Mouse (Mus musculus) gastrocnemius, adult 2 months (tissue): ENCODE results near the gene Dcst2. TPM values are rescaled to one million over a fixed set of nuclear protein-coding genes. Genes with fewer than 3 reads are reported as not detected.
A peak's percentile ranks its signal among the peaks of the same experiment; 100 is the strongest.

Source experiments
- DNase-seq: peaks from one replicate; pipeline ENCODE4 v3.0.0; 2022
- H3K27ac ChIP-seq: fragments of 200-600 bp; 2 replicates; pipeline ENCODE4 v1.8.1; 2022; ENCODE audit warnings: mild to moderate bottlenecking
- H3K4me3 ChIP-seq: fragments of 200-600 bp; 2 replicates; pipeline ENCODE4 v1.8.1; 2022; ENCODE audit warnings: mild to moderate bottlenecking, moderate library complexity
- CTCF ChIP-seq: fragments of 200-600 bp; IDR thresholded peaks from 2 replicates; pipeline ENCODE4 v1.8.1; 2022; ENCODE audit warnings: antibody characterized with exemption, mild to moderate bottlenecking, moderate library complexity
- intact Hi-C: fragments of 180-260 bp; cut with DNase I; formaldehyde crosslinking; loops from one replicate; pipeline ENCODE4 v1.15.1; 2025
- total RNA-seq, 2 experiments: library from RNA; stranded (reverse); gene quantifications; 2 replicates each; pipeline ENCODE4 v1.2.3; 2021

Gene Dcst2
- total RNA-seq, 2 experiments from 2014 or later, result not detected

DNA sequence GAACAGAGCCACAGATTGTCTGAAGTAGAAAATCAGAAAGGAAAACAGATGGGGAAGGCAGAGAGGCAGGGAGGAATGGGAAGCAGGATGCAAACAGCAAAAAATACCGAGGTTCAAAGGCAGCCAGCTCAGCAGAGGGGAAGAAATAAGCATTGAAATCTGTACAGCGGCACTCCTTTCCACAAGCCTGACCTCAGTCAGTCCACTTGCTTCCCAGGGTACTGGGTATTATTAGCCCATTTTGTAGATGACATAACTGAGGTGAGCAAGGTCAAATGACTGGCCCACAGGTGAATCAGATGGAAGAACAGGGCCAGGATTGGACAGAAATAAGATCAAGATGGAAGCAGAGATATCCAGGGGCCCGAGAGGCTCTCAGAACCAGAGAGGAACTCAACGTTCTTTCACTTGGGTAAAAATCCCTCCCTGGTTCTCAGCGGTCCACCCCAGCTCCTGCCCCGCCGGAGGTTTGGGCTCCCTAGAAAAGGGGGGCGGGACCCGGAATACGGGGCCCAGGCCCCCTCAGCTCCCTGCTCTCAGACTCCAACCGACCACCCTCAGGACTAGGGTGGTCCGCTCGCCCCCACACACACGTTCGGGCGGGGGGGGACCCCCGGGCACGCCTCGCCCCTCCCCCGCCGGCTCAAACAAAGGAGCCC, 24.6 kb upstream of the Dcst2 start:
- DNase-seq, result no peak
- intact Hi-C loops, result no loop called here
- no peak for TF ChIP-seq CTCF
- peak overlapping the region; percentile 86 for H3K4me3 ChIP-seq
- H3K27ac ChIP-seq, result peak overlapping the region; percentile 64

DNA sequence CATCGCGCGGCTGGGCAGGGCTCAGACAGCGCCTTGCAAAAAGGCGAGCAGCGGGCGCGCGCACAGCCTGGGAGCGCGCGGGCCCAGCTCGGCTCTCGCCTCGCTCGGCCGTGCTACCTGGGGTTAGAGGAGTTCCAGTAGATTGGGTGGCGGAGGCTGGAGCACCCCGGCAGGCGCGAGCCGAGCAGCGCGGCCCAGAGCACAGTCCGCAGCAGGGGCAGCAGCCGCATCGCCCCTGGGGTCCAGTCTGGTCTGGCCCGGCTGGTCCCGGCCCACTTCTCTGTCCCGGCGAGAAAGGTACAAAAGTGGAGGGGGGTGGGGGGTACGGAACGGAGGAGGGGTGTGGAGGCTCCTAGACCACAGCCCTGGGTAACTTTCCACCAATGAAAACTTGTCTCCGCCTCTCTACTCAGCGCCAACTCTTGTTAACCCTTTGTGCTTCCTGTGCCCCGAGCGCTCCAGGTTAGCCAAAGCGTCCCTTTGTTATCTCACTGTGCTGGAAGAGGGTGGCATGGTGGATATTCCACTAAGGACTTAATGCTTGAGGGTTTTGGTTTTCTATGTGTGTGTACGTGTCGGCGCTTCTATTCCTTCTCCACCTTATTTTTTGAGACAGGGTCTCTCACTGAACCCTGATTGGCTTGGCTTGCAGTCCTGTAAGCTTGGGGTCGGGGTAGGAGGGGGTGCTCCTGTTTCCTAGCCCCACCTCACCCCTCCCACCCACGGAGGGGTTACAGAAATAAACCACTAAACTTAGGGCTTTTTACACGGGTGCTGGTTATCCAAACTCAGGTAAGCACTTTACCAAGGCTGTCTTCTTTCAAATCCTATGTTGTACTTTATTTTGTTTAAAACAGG, 23.8 kb upstream of the Dcst2 start, which contains the start of gene Efna4:
Efna4 (minus strand) TSS at position 308 of the 858 bp plus-strand sequence.
- Histone ChIP-seq H3K27ac (peak within 1 kb of the TSS; percentile 64), H3K4me3 (peak within 1 kb of the TSS; percentile 86)
- TF ChIP-seq CTCF, result no peak
- DNase-seq, result peak; percentile 51
- intact Hi-C loops, result no loop called here

DNA sequence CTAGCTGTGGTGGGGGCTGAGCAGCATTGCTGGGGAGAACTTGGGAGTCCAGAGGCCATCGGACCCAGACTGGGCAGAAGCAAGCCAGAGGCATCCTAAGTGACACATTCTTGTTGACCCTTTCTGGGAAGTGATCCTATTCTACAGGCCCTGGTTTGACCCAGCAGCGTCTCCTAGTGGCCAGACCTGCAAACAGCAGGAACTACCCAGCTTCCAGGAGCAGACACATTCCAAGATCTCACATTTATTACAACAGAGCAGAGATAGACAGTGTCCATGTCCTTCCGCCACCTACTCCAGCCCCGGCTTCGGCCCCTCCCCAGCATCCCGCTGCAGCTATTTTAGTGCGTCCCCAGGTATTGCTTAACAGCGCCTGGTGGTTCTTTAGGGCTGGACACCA, 22.4 kb upstream of the Dcst2 start:
- peak; percentile 86 for TF ChIP-seq CTCF
- DNase-seq, result peak; percentile 65
- intact Hi-C loops, result no loop called here
- Histone ChIP-seq H3K27ac (no peak overlapping the region), H3K4me3 (no peak overlapping the region)

DNA sequence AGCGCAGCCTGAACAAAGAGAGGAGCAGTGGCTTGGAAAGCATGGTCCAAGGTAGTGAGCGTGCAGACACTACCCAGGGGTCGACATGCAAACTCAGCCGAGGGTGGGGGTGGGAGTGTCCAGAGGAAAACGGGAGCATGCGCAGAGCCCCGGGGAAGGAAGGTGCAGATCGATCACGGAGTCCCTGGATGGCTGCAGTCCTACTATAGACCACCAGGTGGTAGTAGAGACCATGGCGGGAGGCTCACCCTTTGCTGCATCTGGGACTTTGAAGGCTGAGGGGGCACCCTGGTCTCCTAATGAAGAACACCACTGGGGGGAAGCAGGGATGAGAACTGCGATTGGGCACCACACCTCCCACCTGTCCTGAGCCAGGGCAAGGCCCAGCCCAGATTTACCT, 21.3 kb upstream of the Dcst2 start:
- peak; percentile 75 for DNase-seq
- intact Hi-C loops, result loop anchor here (1.0 to 10.0 kb wide), 3 partner anchors 14 to 344 kb away; no protein-coding TSS in a partner anchor
- Histone ChIP-seq H3K4me3 (no peak overlapping the region), H3K27ac (no peak overlapping the region)
- TF ChIP-seq CTCF, result peak; percentile 97

DNA sequence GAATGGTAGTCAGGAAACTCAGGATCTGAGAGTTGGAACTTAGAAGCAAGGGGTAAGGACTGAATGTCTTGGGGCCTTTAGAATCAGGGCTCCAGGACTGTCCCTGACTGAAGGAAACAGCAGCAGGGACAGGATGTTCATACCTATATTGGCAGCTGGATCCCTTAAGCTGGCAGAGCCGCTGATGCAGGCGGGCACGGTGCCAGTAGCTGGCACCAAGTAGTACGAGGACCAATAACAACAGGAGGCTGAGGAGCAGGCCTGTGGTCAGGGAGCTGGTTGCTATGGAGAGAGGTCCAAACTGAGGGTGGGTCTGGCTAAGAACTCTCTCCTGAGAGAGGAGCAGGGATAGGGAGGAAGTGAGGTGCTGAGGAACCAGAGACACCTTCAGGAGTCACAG, 20.0 kb upstream of the Dcst2 start:
- intact Hi-C loops, result loop anchor here (2.0 to 10.0 kb wide), 2 partner anchors 13 to 343 kb away; no protein-coding TSS in a partner anchor
- no peak for DNase-seq
- H3K4me3 ChIP-seq, result no peak overlapping the region
- no peak for TF ChIP-seq CTCF
- H3K27ac ChIP-seq, result no peak overlapping the region

DNA sequence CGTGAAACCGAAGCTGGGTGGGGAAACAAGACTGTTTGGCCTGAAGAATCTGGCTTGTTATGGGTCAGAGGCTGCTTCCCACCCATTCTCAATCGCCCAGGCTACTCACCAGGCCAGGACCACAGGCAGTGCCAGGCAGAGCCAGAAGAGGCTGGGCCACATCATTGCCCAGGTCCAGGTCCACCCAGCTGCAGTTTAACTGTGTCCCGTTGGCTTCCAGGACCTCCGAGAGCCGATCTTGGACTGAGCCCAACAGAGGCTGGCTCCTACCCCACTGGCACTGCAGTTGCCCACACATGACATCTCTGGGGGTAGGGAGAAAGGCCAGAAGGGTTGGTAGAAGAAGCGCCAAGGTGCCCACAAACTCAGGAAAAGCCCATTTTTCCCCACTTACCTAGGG, 18.5 kb upstream of the Dcst2 start:
- TF ChIP-seq CTCF, result no peak
- DNase-seq, result no peak
- Histone ChIP-seq H3K27ac (no peak overlapping the region), H3K4me3 (no peak overlapping the region)
- intact Hi-C loops, result loop anchor here (10.0 kb wide), 1 partner anchor 342 kb away; no protein-coding TSS in a partner anchor

DNA sequence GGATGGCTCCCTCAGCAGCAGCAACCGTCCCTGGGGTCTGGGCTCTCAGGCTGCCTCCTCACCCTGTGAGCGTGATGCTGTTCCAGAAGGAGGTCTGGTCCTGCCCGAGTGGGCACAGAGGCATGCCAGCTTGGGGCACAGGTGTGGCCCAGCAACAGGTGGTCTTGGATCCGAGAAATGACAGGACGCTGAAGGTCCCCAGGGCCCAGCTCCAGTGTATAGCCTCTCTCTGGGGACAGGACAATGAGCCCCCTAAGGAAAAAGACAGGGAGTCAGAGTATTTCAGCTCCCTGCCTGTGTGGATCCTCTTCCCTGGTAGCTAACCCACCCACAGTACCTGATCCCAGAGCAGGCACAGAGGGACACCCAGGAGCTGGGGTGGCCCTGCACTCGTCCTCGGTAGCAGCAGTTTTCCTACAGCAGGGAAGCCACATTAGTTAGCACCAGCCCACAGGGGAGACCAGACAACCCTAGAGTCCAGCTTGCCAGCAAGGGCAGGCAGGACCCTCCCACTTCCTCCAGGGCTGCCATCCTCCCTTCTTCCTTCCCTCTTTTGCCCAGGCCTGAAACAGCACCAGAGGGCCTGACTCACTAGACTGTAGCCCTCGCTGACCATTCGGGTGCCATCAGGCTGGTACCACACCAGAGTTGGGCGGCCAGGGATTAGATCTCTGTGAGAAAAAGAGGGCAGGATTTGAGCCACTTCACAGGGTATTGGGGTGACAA, 14.8 kb upstream of the Dcst2 start:
- peak overlapping the region; percentile 90 for H3K27ac ChIP-seq
- intact Hi-C loops, result loop anchor here (10.0 kb wide), 1 partner anchor 338 kb away; no protein-coding TSS in a partner anchor
- no peak for DNase-seq
- H3K4me3 ChIP-seq, result peak overlapping the region; percentile 94
- no peak for TF ChIP-seq CTCF

DNA sequence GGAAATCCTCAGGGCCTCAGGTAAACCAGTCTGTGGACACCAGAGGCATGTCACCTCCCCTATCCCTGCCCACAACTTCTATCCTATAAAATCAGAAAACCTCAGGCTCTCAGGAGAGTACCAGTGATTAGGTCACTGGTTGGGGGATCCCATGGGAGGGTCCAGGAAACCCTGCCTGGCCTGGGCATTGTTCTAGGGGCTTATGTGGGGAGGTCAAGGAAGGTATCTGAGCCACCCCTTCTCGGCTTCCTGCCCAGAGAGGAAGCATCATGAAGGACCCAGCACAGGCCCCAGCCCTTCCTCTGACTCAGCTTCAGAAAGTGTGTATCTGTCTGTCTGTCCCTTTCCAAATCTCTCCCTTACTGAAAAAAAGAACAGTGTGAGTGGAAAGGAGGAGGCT, 13.9 kb upstream of the Dcst2 start:
- TF ChIP-seq CTCF, result no peak
- DNase-seq, result no peak
- Histone ChIP-seq H3K4me3 (peak overlapping the region; percentile 94), H3K27ac (peak overlapping the region; percentile 90)
- intact Hi-C loops, result loop anchor here (10.0 kb wide), 1 partner anchor 337 kb away; no protein-coding TSS in a partner anchor

DNA sequence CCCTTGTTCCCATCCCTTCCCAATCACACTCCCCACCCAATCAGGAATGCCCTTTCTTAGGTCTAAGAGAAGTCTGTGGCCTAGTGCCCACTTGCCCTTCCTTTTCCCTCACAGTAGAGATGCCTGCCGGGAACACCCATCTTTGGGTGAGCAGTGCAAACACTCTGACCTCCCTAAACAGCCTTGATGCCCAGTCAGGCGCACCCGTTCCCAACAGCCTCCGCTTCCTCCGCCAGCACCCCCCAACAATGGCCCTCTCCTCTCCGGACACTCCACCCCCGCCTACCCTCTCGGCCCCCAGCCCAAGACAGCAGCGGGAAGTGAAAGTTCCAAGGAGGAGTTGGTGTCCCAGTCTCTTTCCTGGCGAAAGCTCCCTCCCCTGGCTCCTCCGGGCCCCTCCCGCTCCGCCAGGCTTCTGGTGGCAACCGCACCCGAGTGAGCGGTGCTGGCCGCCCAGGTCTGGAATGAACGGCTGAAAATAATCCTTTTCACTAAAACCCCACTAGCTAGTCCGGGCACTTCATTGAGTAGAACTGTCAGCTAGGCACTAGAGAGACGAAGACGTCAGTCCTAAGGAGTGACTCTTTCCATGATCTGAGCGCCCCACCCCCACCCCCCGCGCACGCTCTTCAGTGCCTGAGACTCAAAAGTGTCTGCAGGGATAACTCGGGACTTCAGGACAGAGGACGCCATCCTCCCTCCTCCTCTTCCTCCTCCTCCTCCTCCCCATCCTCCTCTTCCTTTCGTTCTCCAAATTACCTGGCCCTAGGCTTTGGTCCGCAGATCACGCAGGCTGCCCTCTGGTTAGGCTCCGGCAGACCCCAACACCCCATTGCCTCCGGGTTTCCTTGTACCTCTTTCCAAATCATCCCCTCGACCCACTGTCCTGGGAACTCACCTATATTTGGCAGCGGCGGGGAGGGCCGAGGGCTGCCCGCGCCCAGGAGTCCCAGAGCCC, 12.6 kb upstream of the Dcst2 start:
- H3K27ac ChIP-seq, result peak overlapping the region; percentile 90
- no peak for TF ChIP-seq CTCF
- H3K4me3 ChIP-seq, result peak overlapping the region; percentile 94

DNA sequence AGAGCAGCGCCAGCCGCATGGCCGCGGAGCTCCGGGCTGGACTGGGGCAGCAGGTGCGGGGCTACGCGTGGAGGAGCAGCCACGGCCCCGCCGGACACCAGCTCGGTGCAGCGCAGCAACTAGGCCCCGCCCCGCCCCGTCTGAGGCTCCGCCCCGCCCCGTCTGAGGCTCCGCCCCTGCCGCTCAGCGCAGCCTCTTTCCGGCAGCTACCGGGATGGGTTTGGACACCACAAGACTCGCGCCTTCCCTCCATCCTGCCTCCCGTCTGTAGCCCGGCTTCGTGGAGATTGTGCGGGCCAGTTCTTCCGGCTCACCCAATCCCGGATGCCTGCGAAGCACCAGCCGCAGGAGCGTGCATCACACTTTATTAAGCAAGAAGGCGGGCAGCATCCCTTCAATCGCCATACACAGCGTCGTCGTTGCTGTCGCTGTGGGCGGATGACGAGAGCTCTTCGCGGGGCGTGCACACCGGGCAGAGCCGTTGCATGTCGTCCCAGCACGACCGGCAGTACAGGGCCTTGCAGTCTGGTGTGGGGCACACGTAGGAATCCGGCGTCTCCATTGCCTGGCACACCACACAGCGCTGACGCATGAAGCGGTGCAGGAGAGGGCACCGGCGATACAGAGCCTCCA, 11.8 kb upstream of the Dcst2 start, which contains the start of gene Adam15:
Adam15 (minus strand) TSS at position 128 of the 633 bp plus-strand sequence.
- DNase-seq, result peak; percentile 92
- Histone ChIP-seq H3K4me3 (peak within 1 kb of the TSS; percentile 94), H3K27ac (peak within 1 kb of the TSS; percentile 90)
- intact Hi-C loops, result loop anchor here (10.0 kb wide), 1 partner anchor 335 kb away; no protein-coding TSS in a partner anchor
- no peak for TF ChIP-seq CTCF

More for the DNA sequence above, 12.6 kb upstream of the Dcst2 start:
- DNase-seq, result peak; percentile 74
- intact Hi-C loops, result loop anchor here (10.0 kb wide), 1 partner anchor 336 kb away; no protein-coding TSS in a partner anchor

DNA sequence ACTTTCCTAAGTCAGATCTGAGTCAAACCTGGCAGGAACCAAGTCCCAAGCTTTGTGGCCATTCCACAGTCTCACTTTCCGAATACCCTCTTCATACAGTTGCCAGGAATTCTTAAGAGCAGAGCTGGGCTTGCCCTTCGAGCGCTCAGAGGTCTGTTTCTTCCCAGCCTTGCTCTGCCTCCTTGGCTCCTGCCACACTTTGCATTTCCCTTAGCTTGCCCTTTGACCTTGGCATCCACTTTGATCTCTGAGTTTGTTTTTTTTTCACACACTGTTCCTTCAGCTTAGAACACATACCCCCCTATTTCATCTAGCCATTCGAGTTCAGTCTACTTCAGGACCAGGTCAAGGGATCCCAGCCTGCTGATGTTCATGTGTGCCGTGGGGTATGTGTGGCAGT, 10.5 kb upstream of the Dcst2 start:
- intact Hi-C loops, result no loop called here
- no peak for TF ChIP-seq CTCF
- no peak overlapping the region for H3K4me3 ChIP-seq
- no peak for DNase-seq
- H3K27ac ChIP-seq, result no peak overlapping the region
